In the genomic region with DNA sequence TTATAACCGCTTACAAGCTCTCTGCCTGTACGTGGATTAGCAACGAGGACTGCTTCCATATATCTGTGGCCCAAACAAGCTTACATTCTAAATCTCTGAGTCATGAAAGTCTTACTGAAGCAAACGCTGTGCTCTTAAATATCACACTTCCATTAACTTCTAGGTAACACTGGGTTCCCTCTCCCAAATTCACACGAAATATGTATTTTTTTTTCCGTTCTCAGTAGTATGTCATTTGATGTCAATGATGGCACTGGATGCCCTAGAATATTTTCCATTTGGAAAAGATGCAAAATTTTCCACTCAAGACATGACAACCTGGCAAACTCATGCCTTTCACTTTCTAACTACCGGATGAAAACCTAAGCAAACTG, we compare ENCODE assay signal across 8 mouse cellular contexts. TPM values are rescaled to one million over a fixed set of nuclear protein-coding genes. Genes with fewer than 3 reads are reported as not detected.
A peak's percentile ranks its signal among the peaks of the same experiment; 100 is the strongest.
DNase-seq lines count a peak whose midpoint lies in the region; ATAC-seq and TF ChIP-seq lines count a peak whose summit lies in the region.

No protein-coding gene starts in this region.

- no peak for DNase-seq in lung, postnatal 25 days (ENCODE audit: low spot score)
- peak; percentile 10 for DNase-seq in c-Kit-positive CD71-positive TER-119-negative erythroid progenitor cells, embryonic 14.5 days (ENCODE audit: low read depth)
- no peak for DNase-seq in hindbrain, postnatal 0 days (ENCODE audit: low spot score)
- no peak for DNase-seq in cerebellum, postnatal 36 days

- H3K9ac ChIP-seq in lung, embryonic 15.5 days = peak overlapping the region; percentile 84
- peak overlapping the region; percentile 91 for H3K9ac ChIP-seq in hindbrain, postnatal 0 days (replicated peaks; ENCODE audit: low read length)
- H3K9ac ChIP-seq in neural tube, embryonic 13.5 days = peak overlapping the region; percentile 92

- no peak overlapping the region for H3K27ac ChIP-seq in lung, embryonic 15.5 days
- peak overlapping the region; percentile 79; the same call in 1 of the 2 replicates for H3K27ac ChIP-seq in hindbrain, postnatal 0 days
- 0 out of 2 replicates have a peak overlapping the region, but pooled peaks have one; percentile 74 for H3K27ac ChIP-seq in neural tube, embryonic 13.5 days (replicated peaks)

- WGBS in lung, embryonic 15.5 days = 19% methylated on average over 7 of the region's 7 CpGs
- WGBS in hindbrain, postnatal 0 days = 43% methylated on average over 7 of the region's 7 CpGs
- WGBS in neural tube, embryonic 13.5 days = 45% methylated on average over 7 of the region's 7 CpGs

- no peak for TF ChIP-seq CTCF in hindbrain, postnatal 0 days (IDR thresholded peaks at IDR 0.05; ENCODE audit: low read depth)

- no peak for ATAC-seq in lung, embryonic 15.5 days (ENCODE audit: borderline replicate concordance, extremely low read depth, low FRiP score, low TSS enrichment)
- ATAC-seq in hindbrain, postnatal 0 days = no peak
- ATAC-seq in neural tube, embryonic 13.5 days (ENCODE audit: low read depth) = no peak
- ATAC-seq in frontal cortex, adult (ENCODE audit: low TSS enrichment) = no peak
- ATAC-seq in inflammation-experienced regulatory T-cells, adult 6 months = no peak

- H3K4me1 ChIP-seq in lung, embryonic 15.5 days = peaks cover 8% of the 10 kb centered on the region; the same call in 1 of the 2 replicates
- H3K4me1 ChIP-seq in hindbrain, postnatal 0 days (ENCODE audit: insufficient read depth, low read length) = 0 out of 2 replicates have a peak, but pooled peaks cover 6% of the 10 kb centered on the region
- H3K4me1 ChIP-seq in neural tube, embryonic 13.5 days (replicated peaks) = peaks cover 11% of the 10 kb centered on the region

- H3K27me3 ChIP-seq in lung, embryonic 15.5 days = no peaks in the 10 kb centered on the region
- no peaks in the 10 kb centered on the region for H3K27me3 ChIP-seq in hindbrain, postnatal 0 days (ENCODE audit: insufficient read depth, low read length)
- H3K27me3 ChIP-seq in neural tube, embryonic 13.5 days = peaks cover 14% of the 10 kb centered on the region; the same call in 1 of the 2 replicates

- peaks cover 18% of the 10 kb centered on the region for H3K36me3 ChIP-seq in lung, embryonic 15.5 days
- peaks cover 7% of the 10 kb centered on the region; the same call in 1 of the 2 replicates for H3K36me3 ChIP-seq in hindbrain, postnatal 0 days (ENCODE audit: insufficient read depth, low read length)
- peaks cover 23% of the 10 kb centered on the region for H3K36me3 ChIP-seq in neural tube, embryonic 13.5 days

- H3K4me3 ChIP-seq in lung, embryonic 15.5 days = peak overlapping the region; percentile 89
- H3K4me3 ChIP-seq in hindbrain, postnatal 0 days (ENCODE audit: low read length) = peak overlapping the region; percentile 85
- peak overlapping the region; percentile 89 for H3K4me3 ChIP-seq in neural tube, embryonic 13.5 days

- no peaks in the 10 kb centered on the region for H3K9me3 ChIP-seq in lung, embryonic 15.5 days
- H3K9me3 ChIP-seq in hindbrain, postnatal 0 days (ENCODE audit: low read length) = no peaks in the 10 kb centered on the region
- no peaks in the 10 kb centered on the region for H3K9me3 ChIP-seq in neural tube, embryonic 13.5 days

- peak overlapping the region; percentile 63 for H3K4me2 ChIP-seq in lung, embryonic 15.5 days
- peak overlapping the region; percentile 67 for H3K4me2 ChIP-seq in hindbrain, postnatal 0 days (ENCODE audit: low read depth, low read length)
- H3K4me2 ChIP-seq in neural tube, embryonic 13.5 days = peak overlapping the region; percentile 81

RNA-seq across cellular contexts. Expression of gene Uhmk1, which starts 0.8 kb away (rescaled TPM):
- polyA plus RNA-seq in lung, embryonic 15.5 days (2015; fragmentation: Nextera tagmentation; extraction: Ambion mirVana) = 7.1 and 7.2 TPM in 2 replicates
- 45.1 and 45.6 TPM in 2 replicates for total RNA-seq in hindbrain, postnatal 0 days (2014; rRNA removed)
- polyA plus RNA-seq in hindbrain, postnatal 0 days (2015; fragmentation: Nextera tagmentation; extraction: Ambion mirVana) = 7.0 and 8.0 TPM in 2 replicates
- 8.8 and 10.2 TPM in 2 replicates for polyA plus RNA-seq in neural tube, embryonic 13.5 days (2015; fragmentation: Nextera tagmentation; extraction: Ambion mirVana)
- 10 to 100 TPM; 12.3 to 14.1 (median 12.8) TPM for polyA plus RNA-seq in inflammation-experienced regulatory T-cells, adult 6 months (2017; shearing (Covaris generic))

RNA-seq across cellular contexts. Expression of gene Sh2d1b2, which starts 18.2 kb away (rescaled TPM):
- 0.21 TPM in 1 of 2 replicates, not detected in the other for polyA plus RNA-seq in lung, embryonic 15.5 days (2015; fragmentation: Nextera tagmentation; extraction: Ambion mirVana)
- not detected in 2 replicates for total RNA-seq in hindbrain, postnatal 0 days (2014; rRNA removed)
- not detected in 2 replicates for polyA plus RNA-seq in hindbrain, postnatal 0 days (2015; fragmentation: Nextera tagmentation; extraction: Ambion mirVana)
- polyA plus RNA-seq in neural tube, embryonic 13.5 days (2015; fragmentation: Nextera tagmentation; extraction: Ambion mirVana) = not detected in 2 replicates
- polyA plus RNA-seq in inflammation-experienced regulatory T-cells, adult 6 months (2017; shearing (Covaris generic)) = not detected

RNA-seq across cellular contexts. Expression of gene Uap1, which starts 39.6 kb away (rescaled TPM):
- 53.4 and 54.8 TPM in 2 replicates for polyA plus RNA-seq in lung, embryonic 15.5 days (2015; fragmentation: Nextera tagmentation; extraction: Ambion mirVana)
- total RNA-seq in hindbrain, postnatal 0 days (2014; rRNA removed) = 38.1 and 46.7 TPM in 2 replicates
- 52.6 and 54.7 TPM in 2 replicates for polyA plus RNA-seq in hindbrain, postnatal 0 days (2015; fragmentation: Nextera tagmentation; extraction: Ambion mirVana)
- polyA plus RNA-seq in neural tube, embryonic 13.5 days (2015; fragmentation: Nextera tagmentation; extraction: Ambion mirVana) = 65.8 and 67.4 TPM in 2 replicates
- polyA plus RNA-seq in inflammation-experienced regulatory T-cells, adult 6 months (2017; shearing (Covaris generic)) = 10 to 100 TPM; 10.6 to 22.9 (median 14.7) TPM
